Mouse (Mus musculus) heart, embryonic 13.5 days (tissue): ENCODE measurements around the gene Ctdspl. TPM values are rescaled to one million over a fixed set of nuclear protein-coding genes. Genes with fewer than 3 reads are reported as not detected.

Source experiments
- ATAC-seq: fragments of 200-750 bp; cut with Nextera tagmentation; 2 replicates; pipeline ENCODE4 v1.8.0; 2017; ENCODE audit warnings: moderate TSS enrichment; ENCODE audit not compliant: insufficient number of reproducible peaks, low FRiP score, low TSS enrichment; ENCODE audit errors: extremely low read depth
- H3K27ac ChIP-seq: fragments of 300-500 bp; sonication (generic); replicated peaks from 2 replicates; pipeline ENCODE4 v1.5.1; 2015; ENCODE audit warnings: moderate library complexity, mild to moderate bottlenecking, inconsistent platforms
- H3K27me3 ChIP-seq: fragments of 300-500 bp; sonication (generic); replicated peaks from 2 replicates; pipeline ENCODE4 v1.6.1; 2015; ENCODE audit warnings: mild to moderate bottlenecking, inconsistent platforms
- H3K36me3 ChIP-seq: fragments of 300-500 bp; sonication (generic); 2 replicates; pipeline ENCODE4 v1.6.1; 2015; ENCODE audit warnings: mild to moderate bottlenecking, inconsistent platforms
- H3K4me1 ChIP-seq: fragments of 300-500 bp; sonication (generic); 2 replicates; pipeline ENCODE4 v1.6.1; 2015; ENCODE audit warnings: inconsistent platforms
- H3K4me2 ChIP-seq: fragments of 300-500 bp; sonication (generic); 2 replicates; pipeline ENCODE4 v1.6.1; 2015; ENCODE audit warnings: inconsistent platforms, mild to moderate bottlenecking, moderate library complexity
- H3K4me3 ChIP-seq: fragments of 300-500 bp; sonication (generic); 2 replicates; pipeline ENCODE4 v1.5.1; 2015; ENCODE audit warnings: moderate library complexity, mild to moderate bottlenecking, inconsistent platforms
- H3K9ac ChIP-seq: fragments of 300-500 bp; sonication (generic); 2 replicates; pipeline ENCODE4 v1.6.1; 2015; ENCODE audit warnings: inconsistent platforms, mild to moderate bottlenecking, moderate library complexity
- H3K9me3 ChIP-seq: fragments of 300-500 bp; sonication (generic); 2 replicates; pipeline ENCODE4 v1.6.1; 2016; ENCODE audit warnings: inconsistent platforms
- WGBS: fragments of 180-500 bp; shearing (Covaris S2); methylation state at CpG from one replicate; pipeline ENCODE4 v1.1.7; 2015; ENCODE audit warnings: mixed read lengths; 5-methylcytosine and 5-hydroxymethylcytosine counted together
- polyA plus RNA-seq: library from polyadenylated mRNA; unstranded; fragments of >200 nt; fragmentation: Nextera tagmentation; extraction: Ambion mirVana; gene quantifications from 2 replicates; pipeline ENCODE4 v1.2.1, GENCODE M21; 2015

Gene Ctdspl
- polyA plus RNA-seq, 1 experiment from 2014 or later, result 6.8 TPM

DNA sequence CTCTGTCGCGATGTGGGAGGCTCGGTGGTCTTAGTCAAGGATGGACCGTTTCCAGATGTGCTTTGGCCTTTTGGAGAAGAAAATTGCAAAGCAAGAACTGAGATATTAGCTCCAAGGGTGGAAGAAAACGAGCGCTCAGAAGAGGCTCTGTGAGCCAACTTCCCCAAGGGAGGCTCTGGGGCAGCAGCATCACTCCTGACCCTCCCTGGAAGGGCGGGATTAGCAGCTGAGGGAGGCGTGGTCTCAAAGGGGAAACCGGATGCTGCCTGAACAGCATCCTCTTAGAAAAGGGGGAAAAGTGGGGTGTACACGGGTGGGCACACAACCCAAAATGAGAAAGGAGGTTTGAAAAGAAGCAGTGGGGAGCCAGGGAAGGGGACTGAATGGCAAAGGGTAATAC is 23.8 kb downstream of the Ctdspl start:
- WGBS, result 70% methylated on average over 10 of the region's 10 CpGs
- ATAC-seq, result no peak
- Histone ChIP-seq H3K9ac (no peak overlapping the region), H3K9me3 (no peaks in the 10 kb centered on the region), H3K27me3 (no peaks in the 10 kb centered on the region), H3K4me1 (peaks cover 53% of the 10 kb centered on the region), H3K4me2 (no peak overlapping the region), H3K4me3 (no peak overlapping the region), H3K36me3 (no peaks in the 10 kb centered on the region), H3K27ac (peak overlapping the region; percentile 5; the same call in 1 of the 2 replicates)

DNA sequence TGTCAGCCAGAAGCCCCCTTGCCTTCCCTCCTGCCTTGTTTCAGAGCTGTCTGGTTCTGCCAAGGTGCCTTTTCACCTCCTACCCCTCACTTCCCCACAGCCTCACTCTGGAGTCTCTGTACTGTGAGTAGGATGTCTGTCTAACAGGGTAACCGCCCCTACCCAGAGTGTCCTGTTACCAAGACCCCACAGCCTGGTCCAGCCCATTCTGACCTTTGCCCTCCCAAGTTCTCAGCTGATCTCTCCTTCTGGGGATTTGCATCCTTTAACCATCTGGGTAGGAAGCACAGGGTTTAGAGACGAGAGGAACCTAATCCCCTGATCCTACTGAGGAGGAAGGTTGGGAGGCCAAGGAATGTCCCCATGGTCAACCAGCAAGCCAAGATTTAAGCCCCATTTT is 24.5 kb downstream of the Ctdspl start:
- H3K4me1 ChIP-seq, result peaks cover 53% of the 10 kb centered on the region
- no peak for ATAC-seq
- H3K4me2 ChIP-seq, result no peak overlapping the region
- WGBS, result 74% methylated on average over 2 of the region's 2 CpGs
- no peak overlapping the region for H3K4me3 ChIP-seq
- H3K27ac ChIP-seq, result peak overlapping the region; percentile 73
- peaks cover 2% of the 10 kb centered on the region; the same call in 1 of the 2 replicates for H3K36me3 ChIP-seq
- H3K27me3 ChIP-seq, result no peaks in the 10 kb centered on the region
- H3K9me3 ChIP-seq, result no peaks in the 10 kb centered on the region
- no peak overlapping the region for H3K9ac ChIP-seq

DNA sequence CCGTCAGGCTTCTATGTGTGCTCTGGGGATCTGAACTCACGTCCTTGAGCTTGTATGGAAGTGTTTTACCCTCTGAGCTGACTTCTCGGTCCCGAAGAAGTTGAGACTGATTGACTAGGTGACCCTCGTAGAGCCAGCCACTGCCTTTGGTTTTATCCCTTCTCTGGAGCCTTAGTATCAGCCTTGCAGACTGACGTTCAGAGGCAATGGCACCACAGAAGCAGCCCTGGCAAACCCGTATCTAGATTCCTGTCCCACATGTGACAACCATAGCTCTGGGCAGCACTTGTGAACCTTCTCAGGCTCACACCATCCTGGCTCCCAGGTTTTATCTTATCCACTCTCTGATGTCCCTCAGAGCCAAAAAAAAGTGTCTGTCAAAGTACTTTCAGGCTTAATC is 25.1 kb downstream of the Ctdspl start:
- H3K27ac ChIP-seq, result peak overlapping the region; percentile 73
- peak overlapping the region; percentile 29; the same call in 1 of the 2 replicates for H3K9ac ChIP-seq
- H3K27me3 ChIP-seq, result no peaks in the 10 kb centered on the region
- no peaks in the 10 kb centered on the region for H3K9me3 ChIP-seq
- no peak for ATAC-seq
- H3K4me2 ChIP-seq, result no peak overlapping the region
- 69% methylated on average over 7 of the region's 7 CpGs for WGBS
- H3K36me3 ChIP-seq, result peaks cover 6% of the 10 kb centered on the region; the same call in 1 of the 2 replicates
- peaks cover 53% of the 10 kb centered on the region for H3K4me1 ChIP-seq
- H3K4me3 ChIP-seq, result no peak overlapping the region

DNA sequence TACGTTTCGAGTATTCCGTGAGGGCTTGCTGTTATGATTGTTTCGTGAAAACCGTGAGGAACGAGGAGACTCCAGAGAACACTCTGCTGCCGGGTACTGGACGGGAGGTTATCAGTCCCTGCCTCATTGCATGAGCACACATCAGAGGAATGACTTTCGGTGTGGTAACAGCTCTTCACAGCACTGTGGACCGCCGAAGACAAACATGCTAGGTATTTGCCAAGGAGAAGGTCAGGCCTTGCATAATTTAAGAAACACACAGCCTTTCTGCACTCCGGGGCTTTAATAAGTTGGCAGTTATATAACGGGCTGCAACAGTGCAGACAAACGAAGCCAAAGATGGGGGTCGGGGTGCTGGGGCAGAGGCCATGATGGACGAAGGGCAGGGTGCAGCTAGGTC is 25.9 kb downstream of the Ctdspl start:
- Histone ChIP-seq H3K36me3 (peaks cover 7% of the 10 kb centered on the region), H3K4me1 (peaks cover 53% of the 10 kb centered on the region), H3K27ac (peak overlapping the region; percentile 73), H3K9ac (no peak overlapping the region; the same call in 1 of the 2 replicates), H3K9me3 (no peaks in the 10 kb centered on the region), H3K4me3 (no peak overlapping the region), H3K27me3 (no peaks in the 10 kb centered on the region), H3K4me2 (0 out of 2 replicates have a peak overlapping the region, but pooled peaks have one; percentile 18)
- no peak; the same call in 1 of the 2 replicates for ATAC-seq
- 43% methylated on average over 16 of the region's 16 CpGs for WGBS

DNA sequence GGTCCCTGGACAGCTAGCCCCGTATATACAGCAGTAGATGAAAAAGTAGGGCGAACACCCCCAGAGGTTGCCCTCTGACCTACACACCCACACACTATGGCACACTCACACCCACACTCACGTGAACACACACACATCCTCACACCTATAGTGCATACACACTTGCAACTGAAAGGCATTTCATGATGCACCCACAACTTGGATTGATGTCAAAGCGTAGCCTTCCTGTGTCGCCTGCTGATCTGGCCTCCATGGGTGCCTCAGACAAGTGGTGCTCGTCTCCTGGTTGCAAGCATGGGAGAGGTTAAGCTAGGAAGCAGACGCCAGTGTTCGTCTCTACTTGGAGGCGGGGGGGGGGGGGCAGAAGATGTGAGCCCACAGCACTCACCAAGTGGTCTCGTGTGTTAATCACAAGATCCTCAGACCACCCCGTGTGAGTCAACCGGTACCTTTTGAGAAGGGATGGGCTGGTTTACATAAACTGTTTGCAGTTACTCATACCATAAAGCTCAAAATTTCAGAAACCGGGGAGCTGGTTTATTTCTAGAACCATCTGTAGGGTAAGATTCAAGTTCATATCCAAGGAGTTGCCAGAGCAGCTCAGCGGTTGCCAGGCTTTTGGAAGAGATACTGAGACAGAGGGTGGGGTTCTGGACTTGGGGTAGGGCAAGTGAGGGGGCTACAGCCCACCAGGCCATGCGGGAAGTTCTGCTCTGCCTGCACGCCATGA is 27.4 kb downstream of the Ctdspl start:
- H3K4me3 ChIP-seq, result no peak overlapping the region
- H3K4me1 ChIP-seq, result peaks cover 50% of the 10 kb centered on the region
- H3K36me3 ChIP-seq, result peaks cover 13% of the 10 kb centered on the region
- H3K4me2 ChIP-seq, result no peak overlapping the region
- ATAC-seq, result no peak
- no peaks in the 10 kb centered on the region for H3K9me3 ChIP-seq
- no peak overlapping the region for H3K9ac ChIP-seq
- 87% methylated on average over 16 of the region's 16 CpGs for WGBS
- no peak overlapping the region for H3K27ac ChIP-seq
- no peaks in the 10 kb centered on the region for H3K27me3 ChIP-seq

DNA sequence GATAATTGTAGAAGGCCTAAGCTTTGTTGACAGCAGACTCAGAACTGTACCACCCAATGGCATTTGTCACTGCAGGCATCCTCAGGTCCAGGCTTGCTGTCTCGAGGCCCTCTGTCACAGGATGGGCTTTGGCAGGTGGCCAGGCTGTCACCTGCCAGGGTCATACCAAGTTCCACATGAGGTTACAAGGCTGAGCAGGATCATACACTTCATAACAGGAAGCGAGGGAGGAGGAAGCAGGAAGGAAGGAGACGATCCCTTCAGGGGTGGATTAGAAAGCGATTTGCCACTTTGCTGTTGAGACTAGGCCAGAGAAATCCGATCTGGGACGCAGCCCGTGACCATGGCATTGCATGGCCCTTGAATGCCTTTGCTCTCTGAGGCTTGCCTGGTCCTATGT is 32.5 kb downstream of the Ctdspl start:
- H3K9ac ChIP-seq, result no peak overlapping the region; the same call in 1 of the 2 replicates
- H3K9me3 ChIP-seq, result no peaks in the 10 kb centered on the region
- H3K27me3 ChIP-seq, result no peaks in the 10 kb centered on the region
- peaks cover 26% of the 10 kb centered on the region for H3K4me1 ChIP-seq
- 53% methylated on average over 7 of the region's 7 CpGs for WGBS
- no peak overlapping the region for H3K4me2 ChIP-seq
- no peak overlapping the region for H3K4me3 ChIP-seq
- peaks cover 18% of the 10 kb centered on the region for H3K36me3 ChIP-seq
- 0 out of 2 replicates have a peak, but pooled peaks have one; percentile 42 for ATAC-seq
- H3K27ac ChIP-seq, result peak overlapping the region; percentile 55

DNA sequence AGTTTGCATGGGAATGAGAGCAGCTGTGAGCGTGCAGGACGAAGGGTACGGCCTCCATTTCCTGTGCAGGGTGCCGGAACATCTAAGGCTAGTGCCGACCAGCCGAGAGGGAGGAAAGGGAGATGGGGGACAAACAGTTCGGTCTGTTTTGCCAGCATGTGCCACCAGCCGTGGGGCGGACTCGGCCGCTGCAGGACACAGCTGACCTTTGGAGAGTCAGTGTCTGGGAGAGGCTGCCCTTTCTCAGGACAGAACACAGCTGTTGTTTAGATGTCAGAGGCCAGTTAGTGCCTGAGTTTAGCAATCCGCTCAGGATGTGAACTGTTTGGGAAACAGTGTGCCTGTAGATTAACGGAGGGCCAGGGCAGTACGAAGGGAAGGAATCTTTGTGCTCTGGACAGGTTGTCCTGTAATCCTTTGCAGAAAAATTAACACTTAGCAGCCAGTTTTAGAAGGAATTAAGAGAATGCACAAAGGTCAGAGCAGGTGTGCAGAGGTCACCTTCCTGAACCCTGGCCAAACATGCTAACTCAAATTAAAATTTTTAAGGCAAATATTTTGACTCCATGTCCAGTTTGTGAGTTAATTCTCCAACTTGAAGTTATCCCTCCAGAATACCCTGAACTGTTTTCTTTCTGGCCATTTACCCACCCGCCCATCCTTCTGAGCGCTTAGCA is 34.3 kb downstream of the Ctdspl start:
- peaks cover 33% of the 10 kb centered on the region for H3K4me1 ChIP-seq
- H3K4me3 ChIP-seq, result no peak overlapping the region
- H3K27ac ChIP-seq, result peak overlapping the region; percentile 73
- no peaks in the 10 kb centered on the region for H3K27me3 ChIP-seq
- H3K36me3 ChIP-seq, result peaks cover 21% of the 10 kb centered on the region
- ATAC-seq, result no peak; the same call in 1 of the 2 replicates
- WGBS, result 31% methylated on average over 16 of the region's 16 CpGs
- H3K4me2 ChIP-seq, result peak overlapping the region; percentile 55
- no peaks in the 10 kb centered on the region for H3K9me3 ChIP-seq
- H3K9ac ChIP-seq, result peak overlapping the region; percentile 63

DNA sequence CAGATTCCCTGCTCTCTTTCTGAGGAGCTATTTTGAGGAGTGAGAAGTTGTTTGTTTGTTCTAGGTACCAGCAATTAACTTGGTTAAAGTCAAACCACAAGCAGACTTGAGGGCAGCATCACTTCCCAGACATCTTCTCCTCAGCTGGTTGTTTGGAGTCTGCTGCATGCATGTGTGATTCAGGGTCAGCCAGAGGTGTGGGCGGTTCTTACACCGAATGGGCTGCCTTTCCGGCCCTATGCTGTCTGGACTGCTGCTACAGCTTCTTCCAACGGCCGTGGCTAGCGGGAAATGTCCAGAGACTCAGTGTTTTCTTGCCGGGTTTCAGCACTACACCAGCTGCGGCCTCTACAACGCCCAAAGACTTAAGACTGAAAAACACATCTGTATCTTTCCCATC is 36.9 kb downstream of the Ctdspl start:
- Histone ChIP-seq H3K4me3 (no peak overlapping the region), H3K36me3 (peaks cover 28% of the 10 kb centered on the region), H3K9me3 (no peaks in the 10 kb centered on the region), H3K9ac (no peak overlapping the region), H3K4me2 (no peak overlapping the region), H3K27ac (no peak overlapping the region), H3K4me1 (peaks cover 33% of the 10 kb centered on the region), H3K27me3 (no peaks in the 10 kb centered on the region)
- no peak for ATAC-seq
- 80% methylated on average over 9 of the region's 9 CpGs for WGBS

DNA sequence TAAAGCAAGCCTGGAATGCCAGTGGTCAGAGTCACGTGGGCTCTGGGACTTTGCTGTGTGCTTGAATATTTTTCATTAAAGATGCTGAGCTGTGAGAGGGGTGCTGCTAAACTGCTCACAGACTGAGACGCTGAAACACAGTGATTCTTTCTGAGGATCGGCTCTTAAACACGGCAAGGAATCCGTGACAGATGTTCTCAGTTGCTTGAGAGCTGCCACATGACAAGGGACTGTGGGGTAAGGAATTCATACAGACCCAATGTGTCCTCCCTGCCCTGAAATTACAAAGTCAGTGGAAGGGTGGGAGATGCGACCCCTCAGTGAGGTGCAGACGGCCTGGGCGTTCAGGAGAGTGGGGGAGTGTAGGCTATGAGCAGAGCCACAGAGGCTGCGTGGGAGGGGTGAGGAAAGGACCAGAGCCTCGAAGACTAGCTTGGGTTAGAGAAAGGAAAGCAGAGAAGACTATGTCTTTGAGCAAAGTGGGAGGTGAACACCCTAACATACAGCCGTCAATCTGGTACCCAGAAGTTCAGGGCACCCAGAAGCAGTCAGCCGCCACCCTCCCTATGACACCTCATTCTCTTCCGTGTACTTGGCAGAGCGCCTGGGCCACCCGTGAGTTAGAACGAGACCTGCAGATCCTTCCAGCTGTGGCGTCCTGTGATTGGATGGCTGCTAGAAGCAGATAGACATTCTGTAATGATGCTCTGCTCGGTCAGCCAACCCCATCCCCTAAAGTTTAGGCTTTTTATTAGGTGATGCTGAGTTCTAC is 38.2 kb downstream of the Ctdspl start:
- peaks cover 25% of the 10 kb centered on the region for H3K36me3 ChIP-seq
- no peak overlapping the region for H3K4me2 ChIP-seq
- no peaks in the 10 kb centered on the region for H3K27me3 ChIP-seq
- no peak overlapping the region for H3K9ac ChIP-seq
- peaks cover 22% of the 10 kb centered on the region for H3K4me1 ChIP-seq
- H3K4me3 ChIP-seq, result no peak overlapping the region
- 64% methylated on average over 18 of the region's 18 CpGs for WGBS
- ATAC-seq, result no peak
- no peaks in the 10 kb centered on the region for H3K9me3 ChIP-seq
- 0 out of 2 replicates have a peak overlapping the region, but pooled peaks have one; percentile 9 for H3K27ac ChIP-seq

DNA sequence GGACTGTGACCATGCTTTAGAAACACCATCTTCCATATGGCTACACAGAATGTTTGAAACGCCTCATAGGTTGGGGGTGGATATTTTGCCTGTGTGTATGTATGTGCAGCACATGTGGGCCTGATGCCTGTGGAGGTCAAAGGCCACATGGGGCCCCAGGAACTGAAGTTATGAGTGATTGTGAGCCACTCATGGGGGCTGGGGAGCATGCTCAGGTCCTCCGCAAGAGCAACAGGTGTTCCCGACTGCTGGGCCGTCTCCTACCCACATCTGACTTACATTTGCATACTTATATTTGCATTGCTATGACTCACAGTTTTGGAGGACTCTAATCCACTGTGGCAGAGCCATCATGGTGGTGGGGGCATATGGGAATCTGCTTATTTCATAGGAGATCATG is 43.6 kb downstream of the Ctdspl start:
- 83% methylated on average over 4 of the region's 4 CpGs for WGBS
- ATAC-seq, result no peak
- no peak overlapping the region for H3K4me2 ChIP-seq
- peaks cover 28% of the 10 kb centered on the region for H3K36me3 ChIP-seq
- H3K9me3 ChIP-seq, result no peaks in the 10 kb centered on the region
- H3K4me1 ChIP-seq, result peaks cover 29% of the 10 kb centered on the region
- H3K27ac ChIP-seq, result no peak overlapping the region
- H3K27me3 ChIP-seq, result no peaks in the 10 kb centered on the region
- no peak overlapping the region for H3K4me3 ChIP-seq
- H3K9ac ChIP-seq, result no peak overlapping the region

DNA sequence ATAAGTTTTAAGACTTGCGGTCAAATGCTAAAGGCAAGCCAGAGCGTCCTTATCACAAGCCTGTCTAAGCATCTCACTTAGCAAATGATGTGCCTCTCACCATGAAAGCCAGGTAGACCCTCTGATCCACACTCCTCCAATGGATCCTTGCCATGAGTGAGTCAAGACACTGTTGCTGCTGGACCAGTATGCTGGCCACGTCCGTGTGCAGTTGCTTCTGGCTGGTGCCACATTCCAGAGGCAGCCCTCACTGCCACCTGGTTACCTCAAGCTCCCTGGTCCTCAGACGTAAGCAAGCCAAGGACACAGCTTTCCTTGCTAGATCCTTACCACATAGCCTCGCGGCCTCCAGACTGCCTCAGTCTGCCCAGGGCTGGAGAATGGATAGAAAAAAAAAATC is 46.8 kb downstream of the Ctdspl start:
- peaks cover 51% of the 10 kb centered on the region for H3K4me1 ChIP-seq
- WGBS, result 74% methylated on average over 7 of the region's 7 CpGs
- H3K9me3 ChIP-seq, result no peaks in the 10 kb centered on the region
- no peak overlapping the region for H3K4me3 ChIP-seq
- H3K27ac ChIP-seq, result 0 out of 2 replicates have a peak overlapping the region, but pooled peaks have one; percentile 88
- H3K27me3 ChIP-seq, result no peaks in the 10 kb centered on the region
- H3K4me2 ChIP-seq, result no peak overlapping the region
- no peak for ATAC-seq
- H3K36me3 ChIP-seq, result peaks cover 10% of the 10 kb centered on the region; the same call in 1 of the 2 replicates
- no peak overlapping the region for H3K9ac ChIP-seq
